Mouse (Mus musculus) heart, embryonic 15.5 days (tissue): Measurements from ENCODE around the gene Sorbs1. TPM values are rescaled to one million over a fixed set of nuclear protein-coding genes. Genes with fewer than 3 reads are reported as not detected.

Experiments used
- ATAC-seq: fragments of 200-750 bp; cut with Nextera tagmentation; replicated peaks from 2 replicates; pipeline ENCODE4 v1.8.0; 2017; ENCODE audit warnings: low read depth, moderate TSS enrichment; ENCODE audit not compliant: insufficient number of reproducible peaks, insufficient read depth, low FRiP score
- H3K27ac ChIP-seq: fragments of 300-500 bp; sonication (generic); 2 replicates; pipeline ENCODE4 v1.5.1; 2015; ENCODE audit warnings: mild to moderate bottlenecking, inconsistent platforms
- H3K27me3 ChIP-seq: fragments of 300-500 bp; sonication (generic); 2 replicates; pipeline ENCODE4 v1.6.1; 2015; ENCODE audit warnings: inconsistent platforms
- H3K36me3 ChIP-seq: fragments of 300-500 bp; sonication (generic); 2 replicates; pipeline ENCODE4 v1.6.1; 2015; ENCODE audit warnings: mild to moderate bottlenecking, inconsistent platforms
- H3K4me1 ChIP-seq: fragments of 300-500 bp; sonication (generic); replicated peaks from 2 replicates; pipeline ENCODE4 v1.6.1; 2015; ENCODE audit warnings: inconsistent platforms
- H3K4me2 ChIP-seq: fragments of 300-500 bp; sonication (generic); 2 replicates; pipeline ENCODE4 v1.6.1; 2015; ENCODE audit warnings: inconsistent platforms, mild to moderate bottlenecking, moderate library complexity
- H3K4me3 ChIP-seq: fragments of 300-500 bp; sonication (generic); 2 replicates; pipeline ENCODE4 v1.5.1; 2015; ENCODE audit warnings: mild to moderate bottlenecking, inconsistent platforms
- H3K9ac ChIP-seq: fragments of 300-500 bp; sonication (generic); 2 replicates; pipeline ENCODE4 v1.6.1; 2015; ENCODE audit warnings: mild to moderate bottlenecking, inconsistent platforms
- H3K9me3 ChIP-seq: fragments of 300-500 bp; sonication (generic); replicated peaks from 2 replicates; pipeline ENCODE4 v1.6.1; 2016; ENCODE audit warnings: inconsistent platforms
- WGBS: fragments of 180-500 bp; shearing (Covaris S2); methylation state at CpG from one replicate; pipeline ENCODE4 v1.1.7; 2015; ENCODE audit warnings: mixed read lengths; 5-methylcytosine and 5-hydroxymethylcytosine counted together
- polyA plus RNA-seq: library from polyadenylated mRNA; unstranded; fragments of >200 nt; fragmentation: Nextera tagmentation; extraction: Ambion mirVana; gene quantifications from 2 replicates; pipeline ENCODE4 v1.2.1, GENCODE M21; 2015

Sorbs1 gene
- polyA plus RNA-seq, 1 experiment from 2014 or later: 126 TPM

DNA sequence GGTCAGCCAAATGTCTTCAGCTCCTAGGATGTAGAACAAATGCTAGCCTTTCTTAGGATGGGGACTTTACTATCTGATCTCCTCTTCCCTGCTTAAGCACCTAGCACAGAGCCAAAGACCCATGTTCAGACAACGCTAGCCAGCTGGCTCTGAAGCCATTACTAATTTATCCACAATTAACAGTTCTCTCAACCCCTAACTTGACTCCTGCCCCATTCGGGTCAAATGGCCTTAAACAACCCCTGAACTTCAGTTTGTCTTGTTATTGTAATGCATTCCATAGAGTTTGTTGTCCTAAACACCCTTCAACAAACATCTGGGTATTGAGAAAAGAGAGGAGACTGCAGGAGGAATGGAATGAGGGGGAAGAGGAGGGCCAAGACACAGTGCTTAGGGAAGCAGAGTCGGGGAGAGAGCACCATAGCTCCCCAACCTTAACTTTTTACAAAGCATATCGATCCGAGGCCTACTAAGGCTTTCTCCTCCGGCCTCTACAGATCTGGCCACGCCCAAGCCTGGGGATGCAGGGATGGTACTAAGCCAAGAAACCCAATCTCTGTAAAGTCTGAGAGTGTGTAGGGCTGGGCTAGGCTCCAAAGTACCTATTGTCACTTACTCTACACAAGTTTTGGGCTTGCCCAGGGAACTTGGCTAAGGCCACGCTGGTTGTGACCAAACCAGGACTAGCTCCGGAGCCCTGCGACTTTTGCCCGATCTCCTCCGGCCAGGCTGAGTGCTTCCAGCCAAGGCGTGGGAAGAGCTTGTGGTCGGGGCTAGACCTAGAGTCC is 238.0 kb downstream of the Sorbs1 start:
- ATAC-seq: no peak
- H3K36me3 ChIP-seq: no peaks in the 10 kb centered on the region
- peaks cover 12% of the 10 kb centered on the region for H3K4me1 ChIP-seq
- H3K27me3 ChIP-seq: no peaks in the 10 kb centered on the region
- 88% methylated on average over 14 of the region's 14 CpGs for WGBS
- no peak overlapping the region for H3K4me3 ChIP-seq
- H3K9me3 ChIP-seq: no peaks in the 10 kb centered on the region
- H3K27ac ChIP-seq: no peak overlapping the region
- no peak overlapping the region for H3K4me2 ChIP-seq
- H3K9ac ChIP-seq: no peak overlapping the region

DNA sequence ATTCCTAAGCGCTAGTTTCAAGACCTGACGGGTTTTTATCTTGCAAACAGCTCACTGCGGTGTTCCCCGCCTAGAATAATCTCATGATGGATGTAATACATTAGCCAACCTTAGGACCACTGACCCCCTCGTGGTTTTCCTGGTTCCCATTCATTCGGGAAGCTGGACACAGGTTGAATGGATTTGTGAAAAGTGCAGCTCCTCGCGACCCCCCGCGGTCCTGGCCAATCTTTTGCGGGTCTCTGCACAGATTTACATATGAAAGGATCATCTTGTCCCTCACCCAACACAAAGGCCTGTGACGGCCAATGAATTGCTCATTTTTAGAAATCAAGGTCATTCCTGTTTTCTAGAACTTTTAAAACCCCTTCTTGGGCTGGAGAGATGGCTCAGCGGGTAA is 240.9 kb downstream of the Sorbs1 start:
- 61% methylated on average over 13 of the region's 13 CpGs for WGBS
- ATAC-seq: no peak
- H3K27ac ChIP-seq: no peak overlapping the region

DNA sequence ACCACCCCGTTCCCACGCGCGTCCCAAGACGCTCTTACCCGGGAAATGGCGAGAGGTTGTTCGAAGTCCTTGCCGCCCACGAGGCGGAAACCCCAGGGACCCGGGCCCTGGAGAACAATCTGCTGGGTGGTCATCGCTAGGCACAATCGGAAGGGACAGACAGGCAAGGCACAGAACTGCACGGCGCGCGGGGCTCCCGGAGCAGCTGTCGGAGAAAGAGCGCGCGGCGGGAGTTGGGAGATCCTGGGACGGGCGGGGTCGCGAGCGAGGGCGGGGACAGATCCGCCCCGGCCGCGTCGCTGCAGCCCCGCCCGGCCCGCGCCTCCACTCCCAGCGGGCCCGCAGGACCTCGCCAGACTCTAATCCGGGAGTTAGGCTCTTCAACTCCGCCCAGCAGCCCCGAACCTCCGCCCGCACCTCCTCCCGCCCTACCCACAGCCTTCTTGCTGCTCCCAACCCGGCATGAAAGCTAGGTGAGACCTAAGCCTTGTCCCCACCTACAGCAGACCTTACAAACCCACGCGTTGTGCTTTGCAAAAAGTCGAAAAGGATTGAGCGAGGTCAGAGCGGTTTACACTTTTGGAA is 242.2 kb downstream of the Sorbs1 start, which contains the start of gene Pdlim1:
Pdlim1 (minus strand) TSS at position 535 of the 585 bp plus-strand sequence.
- peak; percentile 91 for ATAC-seq
- H3K9me3 ChIP-seq: no peaks in the 10 kb centered on the region
- peak within 1 kb of the TSS; percentile 74 for H3K9ac ChIP-seq
- peaks cover 33% of the 10 kb centered on the region for H3K4me1 ChIP-seq
- peak within 1 kb of the TSS; percentile 70 for H3K4me3 ChIP-seq
- peak within 1 kb of the TSS; percentile 86 for H3K27ac ChIP-seq
- H3K27me3 ChIP-seq: no peaks in the 10 kb centered on the region
- under 1% methylated on average over 54 of the region's 54 CpGs for WGBS
- no peaks in the 10 kb centered on the region for H3K36me3 ChIP-seq
- H3K4me2 ChIP-seq: peak within 1 kb of the TSS; percentile 72

More for the DNA sequence above, 240.9 kb downstream of the Sorbs1 start:
- peaks cover 26% of the 10 kb centered on the region for H3K4me1 ChIP-seq
- no peak overlapping the region for H3K4me2 ChIP-seq
- no peaks in the 10 kb centered on the region for H3K27me3 ChIP-seq
- H3K36me3 ChIP-seq: no peaks in the 10 kb centered on the region
- H3K9ac ChIP-seq: no peak overlapping the region
- no peaks in the 10 kb centered on the region for H3K9me3 ChIP-seq
- H3K4me3 ChIP-seq: no peak overlapping the region

DNA sequence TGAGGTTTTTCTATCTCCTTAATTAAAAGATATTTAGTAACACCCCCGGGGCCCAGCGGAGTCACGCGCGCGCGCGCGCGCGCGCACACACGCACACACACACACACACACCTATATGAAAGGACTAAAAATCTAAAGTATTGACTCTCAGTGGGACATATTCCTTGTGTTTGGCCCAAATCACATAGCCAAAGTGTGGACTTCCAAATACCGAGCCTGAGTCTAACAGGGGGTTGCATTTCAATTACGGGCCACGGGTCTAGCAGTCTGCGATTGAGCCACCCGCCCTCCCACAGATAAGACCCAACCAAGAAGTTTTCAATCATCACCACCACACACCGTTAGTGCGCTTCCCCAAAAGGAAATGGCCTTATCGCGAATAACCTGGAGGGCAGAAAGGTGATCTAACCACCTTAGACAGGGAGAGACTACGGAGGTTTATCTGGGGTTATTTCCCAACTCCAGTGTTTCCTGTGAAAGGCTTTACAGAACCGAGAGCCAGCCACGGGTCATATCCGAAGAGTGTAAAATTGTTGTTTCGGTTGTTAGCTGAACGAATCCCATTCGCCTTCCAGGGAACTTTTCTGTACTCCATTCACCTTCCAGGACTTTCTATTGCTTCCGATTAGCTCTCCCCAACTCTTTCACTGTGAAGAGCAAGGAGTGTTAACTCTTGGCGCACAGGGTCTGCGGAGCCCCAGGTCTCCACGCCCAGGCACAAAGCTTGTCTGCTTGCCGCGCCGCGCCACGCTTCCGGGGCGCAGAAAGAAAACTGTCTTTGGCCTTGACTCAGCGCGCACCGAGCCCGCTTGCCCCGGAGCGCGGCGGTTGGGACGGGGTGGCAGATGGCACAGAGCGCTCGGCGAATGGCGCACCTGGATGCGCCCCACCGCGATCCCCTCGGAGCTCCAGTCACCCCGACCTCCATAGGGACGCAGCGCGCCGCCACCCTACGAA is 242.9 kb downstream of the Sorbs1 start:
- peaks cover 33% of the 10 kb centered on the region for H3K4me1 ChIP-seq
- H3K9ac ChIP-seq: peak overlapping the region; percentile 74
- H3K9me3 ChIP-seq: no peaks in the 10 kb centered on the region
- 4% methylated on average over 63 of the region's 63 CpGs for WGBS
- H3K4me3 ChIP-seq: peak overlapping the region; percentile 70
- no peaks in the 10 kb centered on the region for H3K27me3 ChIP-seq
- ATAC-seq: peak; percentile 53
- H3K4me2 ChIP-seq: peak overlapping the region; percentile 72
- peak overlapping the region; percentile 86 for H3K27ac ChIP-seq
- 0 out of 2 replicates have a peak, but pooled peaks cover 2% of the 10 kb centered on the region for H3K36me3 ChIP-seq

DNA sequence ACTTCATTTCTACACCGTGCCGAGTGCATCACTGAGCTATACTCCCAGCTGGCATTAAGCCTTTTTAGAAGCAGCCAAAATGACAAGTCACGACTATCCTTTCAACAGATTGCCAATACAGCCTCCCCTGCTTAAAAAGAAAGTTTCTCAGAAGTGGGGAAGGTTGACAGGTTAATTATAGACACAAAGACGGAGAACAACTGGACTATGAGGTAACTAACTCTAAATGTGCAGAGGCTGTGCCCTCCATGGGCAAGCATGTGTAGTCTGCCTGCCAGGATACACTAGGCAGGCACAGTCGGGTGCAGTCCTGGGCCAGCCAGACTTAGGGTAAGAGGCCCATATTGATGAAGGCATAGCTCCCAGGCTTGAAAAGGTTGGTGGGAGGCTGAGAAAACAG is 244.1 kb downstream of the Sorbs1 start:
- H3K4me2 ChIP-seq: peak overlapping the region; percentile 72
- H3K27ac ChIP-seq: peak overlapping the region; percentile 86
- peaks cover 33% of the 10 kb centered on the region for H3K4me1 ChIP-seq
- H3K4me3 ChIP-seq: peak overlapping the region; percentile 70
- peak overlapping the region; percentile 74 for H3K9ac ChIP-seq
- WGBS: 40% methylated on average over 5 of the region's 5 CpGs
- 0 out of 2 replicates have a peak, but pooled peaks cover 2% of the 10 kb centered on the region for H3K36me3 ChIP-seq
- ATAC-seq: no peak
- H3K27me3 ChIP-seq: no peaks in the 10 kb centered on the region
- no peaks in the 10 kb centered on the region for H3K9me3 ChIP-seq

DNA sequence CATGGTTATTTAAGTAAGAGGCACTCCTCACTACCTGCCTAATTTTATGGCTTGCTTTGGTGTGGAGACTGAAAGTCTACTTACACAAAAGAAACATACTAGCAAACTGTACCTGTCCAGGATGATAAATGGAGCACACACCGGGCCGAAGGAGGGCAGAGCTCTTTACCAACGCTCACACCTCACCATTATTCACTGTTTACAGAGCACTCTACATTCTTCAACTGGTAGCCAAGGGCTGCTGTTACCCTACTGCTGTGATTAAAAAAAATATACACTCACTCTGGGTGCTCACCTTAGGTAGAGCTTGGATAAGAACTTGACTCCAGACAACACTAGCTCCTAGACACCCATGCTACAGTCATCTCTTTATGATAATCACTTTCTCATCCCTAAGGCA is 245.1 kb downstream of the Sorbs1 start:
- Histone ChIP-seq H3K9me3 (no peaks in the 10 kb centered on the region), H3K27me3 (no peaks in the 10 kb centered on the region), H3K4me3 (no peak overlapping the region), H3K4me2 (peak overlapping the region; percentile 12; the same call in 1 of the 2 replicates), H3K4me1 (peaks cover 33% of the 10 kb centered on the region), H3K36me3 (0 out of 2 replicates have a peak, but pooled peaks cover 2% of the 10 kb centered on the region), H3K9ac (no peak overlapping the region), H3K27ac (no peak overlapping the region)
- 71% methylated on average over 3 of the region's 3 CpGs for WGBS
- ATAC-seq: no peak

DNA sequence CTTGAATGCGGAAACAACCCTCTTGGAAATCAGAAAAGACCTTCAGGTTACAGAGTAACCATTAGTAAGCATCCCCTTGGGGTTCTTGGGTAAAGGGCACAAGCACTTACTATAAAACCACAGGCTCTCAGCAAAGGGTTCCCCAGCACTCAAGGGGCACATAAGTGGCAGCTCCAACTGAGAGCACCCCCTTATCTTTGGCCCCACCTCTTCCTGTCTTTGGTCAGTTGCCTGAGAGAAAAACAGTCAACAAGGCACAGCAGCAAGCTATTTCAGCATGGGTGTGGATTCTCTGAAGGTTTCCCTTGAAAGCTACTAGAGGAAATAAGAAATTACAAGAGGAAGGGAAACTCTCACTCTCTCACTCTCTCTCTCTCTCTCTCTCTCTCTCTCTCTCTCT is 246.2 kb downstream of the Sorbs1 start:
- Histone ChIP-seq H3K4me2 (peak overlapping the region; percentile 12; the same call in 1 of the 2 replicates), H3K9me3 (no peaks in the 10 kb centered on the region), H3K4me1 (peaks cover 33% of the 10 kb centered on the region), H3K27me3 (no peaks in the 10 kb centered on the region), H3K9ac (no peak overlapping the region), H3K36me3 (0 out of 2 replicates have a peak, but pooled peaks cover 2% of the 10 kb centered on the region), H3K4me3 (no peak overlapping the region), H3K27ac (no peak overlapping the region; the same call in 1 of the 2 replicates)
- no peak for ATAC-seq
- WGBS: 85% methylated on average over 1 of the region's 1 CpGs

DNA sequence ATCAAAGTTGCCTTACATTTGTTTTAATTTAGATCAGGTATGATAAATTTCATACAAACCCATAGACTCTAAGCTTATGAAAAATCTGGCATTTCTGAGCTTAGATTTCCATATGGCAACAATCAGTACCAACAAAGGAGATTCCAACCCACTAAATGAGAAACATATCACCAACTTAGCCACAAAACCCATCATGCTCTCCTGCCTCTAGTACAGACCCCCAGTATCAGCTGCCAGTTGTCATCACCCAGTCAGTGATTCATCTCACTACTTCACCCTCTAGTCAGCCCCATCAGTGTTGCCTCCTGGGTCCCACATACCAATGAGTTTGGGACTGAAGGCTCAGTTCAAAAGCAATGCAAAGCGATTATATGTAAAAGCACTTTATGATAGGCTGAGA is 254.1 kb downstream of the Sorbs1 start:
- Histone ChIP-seq H3K9me3 (no peaks in the 10 kb centered on the region), H3K27ac (no peak overlapping the region), H3K4me1 (peaks cover 49% of the 10 kb centered on the region), H3K27me3 (no peaks in the 10 kb centered on the region), H3K4me2 (no peak overlapping the region), H3K4me3 (no peak overlapping the region), H3K9ac (no peak overlapping the region), H3K36me3 (no peaks in the 10 kb centered on the region)
- no peak for ATAC-seq
- 64% methylated on average over 1 of the region's 1 CpGs for WGBS

DNA sequence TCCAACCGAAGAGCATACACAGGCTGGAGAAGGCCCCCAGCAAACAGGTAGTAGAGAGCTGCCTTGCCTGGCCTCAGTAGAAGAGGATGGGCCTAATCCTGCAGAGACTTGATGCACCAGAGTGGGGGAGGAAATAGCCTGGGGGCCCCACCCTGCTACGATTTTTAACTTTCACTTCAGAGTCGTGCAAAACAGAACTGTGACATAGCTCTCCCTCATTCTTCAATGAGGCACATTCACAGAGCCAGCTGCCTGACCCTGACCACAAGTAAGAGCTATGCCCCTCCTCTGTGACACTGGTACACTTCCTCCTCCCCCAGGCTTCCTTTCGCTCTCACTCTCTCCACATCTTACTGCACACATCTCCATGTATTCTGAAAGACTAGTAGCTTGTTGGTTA is 256.2 kb downstream of the Sorbs1 start:
- peak overlapping the region; percentile 28; the same call in 1 of the 2 replicates for H3K27ac ChIP-seq
- no peaks in the 10 kb centered on the region for H3K9me3 ChIP-seq
- H3K4me1 ChIP-seq: peaks cover 57% of the 10 kb centered on the region
- WGBS: 36% methylated on average over 4 of the region's 4 CpGs
- H3K4me3 ChIP-seq: no peak overlapping the region
- no peaks in the 10 kb centered on the region for H3K27me3 ChIP-seq
- H3K9ac ChIP-seq: no peak overlapping the region
- no peak overlapping the region for H3K4me2 ChIP-seq
- ATAC-seq: no peak
- no peaks in the 10 kb centered on the region for H3K36me3 ChIP-seq

DNA sequence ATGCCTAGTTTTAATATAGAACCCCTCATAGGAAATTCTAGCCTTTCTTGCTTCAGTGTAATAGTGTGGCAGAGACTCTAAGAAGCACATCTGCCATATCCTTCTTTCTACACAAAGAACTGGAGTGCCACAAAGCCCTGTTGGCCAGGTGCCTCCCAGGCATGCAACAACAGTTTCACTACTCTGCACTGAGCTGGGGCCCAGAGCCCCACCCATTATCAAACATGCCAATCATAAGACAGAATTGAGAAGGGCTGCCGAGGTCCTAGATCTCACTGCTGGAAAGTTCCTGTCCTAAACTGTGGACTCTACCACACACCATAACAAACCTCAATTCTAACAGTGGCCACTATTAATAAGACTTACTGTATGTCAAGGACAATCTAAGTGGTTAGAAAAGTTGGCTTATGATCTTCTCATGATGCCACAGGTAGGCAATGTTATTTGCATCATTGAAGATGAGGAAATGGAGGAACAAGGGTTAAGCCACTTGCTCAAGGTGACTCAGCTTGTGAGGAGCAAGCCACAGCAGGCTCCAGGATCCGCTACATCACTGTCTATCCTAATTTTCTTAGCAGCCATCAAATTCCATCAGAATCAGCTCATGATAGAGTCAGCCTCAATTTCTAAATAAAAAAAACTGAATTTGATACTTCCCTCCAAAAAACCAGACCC is 257.1 kb downstream of the Sorbs1 start:
- Histone ChIP-seq H3K27ac (peak overlapping the region; percentile 28; the same call in 1 of the 2 replicates), H3K36me3 (peaks cover 5% of the 10 kb centered on the region; the same call in 1 of the 2 replicates), H3K27me3 (no peaks in the 10 kb centered on the region), H3K4me2 (no peak overlapping the region), H3K9ac (no peak overlapping the region), H3K4me3 (no peak overlapping the region), H3K9me3 (no peaks in the 10 kb centered on the region), H3K4me1 (peaks cover 57% of the 10 kb centered on the region)
- WGBS: 48% methylated on average over 2 of the region's 2 CpGs
- no peak for ATAC-seq
